Mouse (Mus musculus) cerebellum, adult 2 months (tissue): ENCODE measurements around the gene Zfp277.

Source experiments
- CTCF ChIP-seq: fragments of 200-500 bp; IDR thresholded peaks from 2 replicates; pipeline ENCODE4 v1.5.1; 2011; ENCODE audit warnings: low read depth, mild to moderate bottlenecking, control low read depth, low read length, moderate library complexity, borderline replicate concordance; ENCODE audit not compliant: insufficient read depth
- POLR2A ChIP-seq: fragments of 200-500 bp; IDR thresholded peaks from 2 replicates; pipeline ENCODE4 v1.6.1; 2011; ENCODE audit warnings: low read length, control low read depth, borderline replicate concordance; ENCODE audit not compliant: insufficient read depth

DNA sequence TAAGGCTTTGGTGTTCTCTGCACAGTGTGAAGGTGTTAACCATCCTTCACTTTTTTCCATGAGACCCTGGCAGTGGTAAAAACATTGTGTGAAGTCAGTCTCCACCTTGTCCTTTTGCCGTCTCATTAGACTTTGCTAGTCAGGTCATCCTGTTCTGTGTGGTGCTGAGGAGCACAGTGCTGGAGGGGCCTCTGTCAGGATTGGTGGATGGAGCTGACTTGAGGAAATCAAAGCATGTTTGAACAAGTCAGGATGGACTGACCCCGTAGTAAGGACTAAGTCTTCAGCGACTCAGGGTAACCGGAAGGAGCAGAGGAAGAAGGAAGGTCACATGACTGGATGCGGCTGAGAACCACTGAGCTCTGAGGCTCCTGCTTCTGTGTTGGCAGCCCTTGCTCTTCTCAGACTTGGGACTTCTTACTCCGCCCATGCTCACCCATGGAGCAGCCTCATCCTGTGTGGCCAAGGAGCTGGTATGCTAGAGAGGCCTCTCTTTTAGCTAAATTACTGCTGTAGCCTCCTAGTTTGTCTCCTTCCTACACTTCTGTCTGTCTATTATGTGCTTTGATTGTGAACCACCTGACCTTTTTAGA lies 14.1 kb upstream of the Zfp277 start:
- TF ChIP-seq POLR2A, result no peak
- TF ChIP-seq CTCF, result no peak
